Mouse (Mus musculus): ENCODE measurements around the gene Pga5. TPM values are rescaled to one million over a fixed set of nuclear protein-coding genes. Genes with fewer than 3 reads are reported as not detected.

Pga5 gene
- total RNA-seq, 1 experiment, result 4.9 TPM

DNA sequence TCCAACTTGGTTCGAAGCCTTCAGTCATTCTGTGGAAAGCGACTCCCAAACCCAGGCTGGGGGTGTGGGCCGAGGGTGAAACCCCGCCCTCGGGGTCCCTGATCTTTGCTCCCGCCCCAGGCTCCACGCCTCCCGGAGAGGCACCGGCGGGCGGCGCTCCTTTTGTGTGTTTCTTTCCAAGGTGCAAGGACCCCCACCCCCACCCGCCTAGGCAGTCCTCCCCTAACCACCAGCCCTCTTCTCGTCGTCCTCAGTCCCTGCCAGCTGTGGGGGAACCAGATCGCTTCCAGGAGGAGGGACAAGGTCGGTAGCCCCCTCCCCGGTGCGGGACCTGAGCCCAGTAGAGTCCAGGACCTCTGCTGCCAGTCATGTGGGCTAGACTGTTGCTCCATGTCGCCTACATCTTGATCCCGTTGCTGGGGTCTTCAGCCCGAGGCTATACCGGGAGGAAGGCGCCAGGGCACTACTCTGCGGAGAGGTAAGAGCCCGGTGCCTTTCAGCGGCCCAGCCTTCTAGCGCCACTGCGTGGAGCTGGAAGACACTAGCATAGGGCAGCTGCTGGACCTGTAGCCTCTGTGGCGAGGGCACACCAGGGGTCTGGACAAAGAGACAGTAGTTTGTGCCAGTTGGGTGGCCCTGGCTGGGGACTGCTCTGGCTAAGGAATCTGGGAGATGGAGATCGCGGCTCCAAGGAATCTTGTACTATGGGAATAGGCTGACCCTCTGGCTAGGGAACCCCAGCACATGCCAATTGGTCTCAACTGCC, 43.6 kb downstream of the Pga5 start, which contains the start of gene Vwce:
Gene Vwce, plus strand, starts transcription at position 108 of the 766 bp plus-strand sequence.
- Histone ChIP-seq H3K4me1 (ENCODE audit: control insufficient read depth in 2 of 2, insufficient read depth in 2 of 2, low read length in 2 of 2, poor library complexity in 1 of 2) (peaks cover 0 to 2% of the 10 kb centered on the region in 2 experiments; a peak in 1 of 4 replicates), H3K4me3 (ENCODE audit: insufficient read depth in 1 of 2, low read depth in 1 of 2, low read length in 2 of 2, poor library complexity in 1 of 2, severe bottlenecking in 1 of 2) (peak within 1 kb of the TSS; percentile 16 to 66), H3K9ac (ENCODE audit: insufficient read depth, low read depth, low read length, poor library complexity, severe bottlenecking) (peak within 1 kb of the TSS; percentile 11; the same call in 1 of the 2 replicates), H3K9me3 (ENCODE audit: control insufficient read depth, insufficient read depth, low read depth, low read length) (no peaks in the 10 kb centered on the region), H3K27ac (ENCODE audit: insufficient read depth, low read depth, low read length, poor library complexity, severe bottlenecking) (no peak within 1 kb of the TSS), H3K36me3 (ENCODE audit: control insufficient read depth, insufficient read depth, low read length, poor library complexity, severe bottlenecking) (peaks cover 3% of the 10 kb centered on the region)
- no peak for DNase-seq (ENCODE audit: low read depth, low spot score)
- in situ Hi-C loops (cut with MboI; ENCODE audit: low sequenced_read_pairs in 2 of 2, unreplicated experiment in 2 of 2), result no loop called here
- TF ChIP-seq ZC3H11A (IDR thresholded peaks at IDR 0.05; ENCODE audit: borderline replicate concordance, low read depth, low read length) (0 out of 2 replicates have a peak, but pooled peaks have one; percentile 1), HCFC1 (IDR thresholded peaks at IDR 0.05; ENCODE audit: borderline replicate concordance, insufficient read depth, low read length) (no peak), MAFK (IDR thresholded peaks at IDR 0.05; ENCODE audit: insufficient read depth, low read depth, low read length) (no peak)

Other genes starting within 250 kb of the Pga5 start
- 0.27 and 0.37 TPM in 2 replicates for gene Lrrc10b, start 220.6 kb downstream of the Pga5 start, total RNA-seq (2012; rRNA removed)
- 0.48 and 0.62 TPM in 2 replicates for gene Ppp1r32, start 195.1 kb downstream of the Pga5 start, total RNA-seq (2012; rRNA removed)
- gene Cpsf7, start 152.8 kb downstream of the Pga5 start, total RNA-seq (2012; rRNA removed), result 37.7 and 38.0 TPM in 2 replicates
- gene Sdhaf2, start 151.9 kb downstream of the Pga5 start, total RNA-seq (2012; rRNA removed), result 24.3 and 31.3 TPM in 2 replicates
- gene Tmem216, start 121.8 kb downstream of the Pga5 start, total RNA-seq (2012; rRNA removed), result 29.2 and 30.1 TPM in 2 replicates
- 12.9 and 14.9 TPM in 2 replicates for gene Cyb561a3, start 100.9 kb downstream of the Pga5 start, total RNA-seq (2012; rRNA removed)
- gene Tmem138, start 100.7 kb downstream of the Pga5 start, total RNA-seq (2012; rRNA removed), result 22.4 and 29.8 TPM in 2 replicates
- 584 and 635 TPM in 2 replicates for gene Ddb1, start 72.7 kb downstream of the Pga5 start, total RNA-seq (2012; rRNA removed)
- gene Tkfc, start 72.4 kb downstream of the Pga5 start, total RNA-seq (2012; rRNA removed), result 12.2 and 14.4 TPM in 2 replicates
- 0.49 and 0.63 TPM in 2 replicates for gene Vwce, start 43.9 kb downstream of the Pga5 start, total RNA-seq (2012; rRNA removed)
- gene Vps37c, start 10.7 kb upstream of the Pga5 start, total RNA-seq (2012; rRNA removed), result 6.2 and 6.6 TPM in 2 replicates
- not detected in 2 replicates for gene Cd5, start 60.9 kb upstream of the Pga5 start, total RNA-seq (2012; rRNA removed)
- gene Cd6, start 152.0 kb upstream of the Pga5 start, total RNA-seq (2012; rRNA removed), result 3.4 and 4.9 TPM in 2 replicates
- gene Slc15a3, start 161.7 kb upstream of the Pga5 start, total RNA-seq (2012; rRNA removed), result 2.2 and 5.6 TPM in 2 replicates
- gene Tmem132a, start 191.9 kb upstream of the Pga5 start, total RNA-seq (2012; rRNA removed), result 41.4 and 84.8 TPM in 2 replicates
- 25.3 and 35.3 TPM in 2 replicates for gene Tmem109, start 203.9 kb upstream of the Pga5 start, total RNA-seq (2012; rRNA removed)
- gene Prpf19, start 217.2 kb upstream of the Pga5 start, total RNA-seq (2012; rRNA removed), result 121 and 146 TPM in 2 replicates
- gene Zp1, start 242.6 kb upstream of the Pga5 start, total RNA-seq (2012; rRNA removed), result 0.09 TPM in 1 of 2 replicates, not detected in the other